Mouse (Mus musculus) liver, embryonic 12.5 days (tissue): ENCODE results near the gene Mark2. TPM values are rescaled to one million over a fixed set of nuclear protein-coding genes. Genes with fewer than 3 reads are reported as not detected.

ENCODE experiments used
- ATAC-seq: fragments of 200-750 bp; cut with Nextera tagmentation; 2 replicates; pipeline ENCODE4 v1.8.0; 2017; ENCODE audit warnings: moderate number of reproducible peaks, mild to moderate bottlenecking, moderate library complexity
- H3K27ac ChIP-seq: fragments of 300-500 bp; sonication (generic); 2 replicates; pipeline ENCODE4 v1.5.1; 2016; ENCODE audit warnings: mild to moderate bottlenecking
- H3K27me3 ChIP-seq: fragments of 300-500 bp; sonication (generic); replicated peaks from 2 replicates; pipeline ENCODE4 v1.6.1; 2016; ENCODE audit warnings: mild to moderate bottlenecking, moderate library complexity
- H3K36me3 ChIP-seq: fragments of 300-500 bp; sonication (generic); 2 replicates; pipeline ENCODE4 v1.6.1; 2016; ENCODE audit warnings: mild to moderate bottlenecking, moderate library complexity
- H3K4me1 ChIP-seq: fragments of 300-500 bp; sonication (generic); 2 replicates; pipeline ENCODE4 v1.6.1; 2016
- H3K4me2 ChIP-seq: fragments of 300-500 bp; sonication (generic); 2 replicates; pipeline ENCODE4 v1.6.1; 2016; ENCODE audit warnings: mild to moderate bottlenecking, moderate library complexity
- H3K4me3 ChIP-seq: fragments of 300-500 bp; sonication (generic); 2 replicates; pipeline ENCODE4 v1.5.1; 2016; ENCODE audit warnings: mild to moderate bottlenecking, moderate library complexity
- H3K9ac ChIP-seq: fragments of 300-500 bp; sonication (generic); 2 replicates; pipeline ENCODE4 v1.6.1; 2016; ENCODE audit warnings: mild to moderate bottlenecking, moderate library complexity
- H3K9me3 ChIP-seq: fragments of 300-500 bp; sonication (generic); replicated peaks from 2 replicates; pipeline ENCODE4 v1.6.1; 2016; ENCODE audit warnings: mild to moderate bottlenecking, moderate library complexity
- WGBS: fragments of 180-500 bp; shearing (Covaris S2); methylation state at CpG from one replicate; pipeline ENCODE4 v1.1.7; 2016; ENCODE audit not compliant: insufficient replicate concordance; 5-methylcytosine and 5-hydroxymethylcytosine counted together
- polyA plus RNA-seq: library from polyadenylated mRNA; unstranded; fragments of >200 nt; fragmentation: Nextera tagmentation; extraction: Ambion mirVana; gene quantifications from 2 replicates; pipeline ENCODE4 v1.2.1, GENCODE M21; 2016

Mark2 gene
- polyA plus RNA-seq, 1 experiment from 2014 or later: 41.3 TPM

DNA sequence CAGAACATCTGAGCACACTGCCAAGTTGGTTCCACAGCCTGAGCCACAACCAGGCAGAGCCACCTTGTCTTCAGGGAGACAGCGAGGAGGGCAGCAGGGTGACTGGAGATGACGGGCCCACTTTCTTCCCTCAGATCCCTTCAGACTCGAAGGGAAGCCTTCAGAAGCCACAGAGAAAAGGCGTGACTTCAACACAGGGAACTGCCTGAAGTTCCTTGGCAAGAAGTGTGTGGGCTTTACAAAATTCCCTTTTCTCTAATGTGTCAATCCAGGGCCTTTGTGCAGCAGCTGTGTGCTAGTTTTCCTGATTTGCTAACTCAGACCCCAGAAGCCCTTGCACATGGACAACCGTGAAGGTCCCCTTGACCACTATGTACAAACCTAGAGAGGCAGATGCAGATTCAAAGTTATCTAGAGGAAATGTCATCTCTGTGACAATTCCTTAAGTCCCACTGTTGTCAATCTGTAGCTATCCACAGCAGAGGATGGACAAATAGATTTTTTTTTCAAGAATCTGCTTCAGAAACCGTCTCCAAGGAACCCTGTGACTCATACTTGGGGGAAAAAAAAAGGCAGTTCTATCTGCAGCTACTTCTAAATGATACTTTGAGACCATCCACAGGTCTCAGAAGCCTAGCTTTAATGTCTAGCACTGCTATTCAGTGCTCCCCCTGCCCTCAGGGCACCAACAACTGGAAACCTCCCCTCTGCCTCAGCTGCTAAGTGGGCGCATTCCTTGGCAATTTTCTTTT is 49.5 kb downstream of the Mark2 start:
- Histone ChIP-seq H3K36me3 (peaks cover 33% of the 10 kb centered on the region), H3K27ac (no peak overlapping the region), H3K4me1 (peaks cover 74% of the 10 kb centered on the region), H3K9ac (no peak overlapping the region), H3K4me3 (no peak overlapping the region), H3K4me2 (no peak overlapping the region), H3K9me3 (no peaks in the 10 kb centered on the region), H3K27me3 (no peaks in the 10 kb centered on the region)
- ATAC-seq: no peak
- WGBS: 69% methylated on average over 7 of the region's 7 CpGs

DNA sequence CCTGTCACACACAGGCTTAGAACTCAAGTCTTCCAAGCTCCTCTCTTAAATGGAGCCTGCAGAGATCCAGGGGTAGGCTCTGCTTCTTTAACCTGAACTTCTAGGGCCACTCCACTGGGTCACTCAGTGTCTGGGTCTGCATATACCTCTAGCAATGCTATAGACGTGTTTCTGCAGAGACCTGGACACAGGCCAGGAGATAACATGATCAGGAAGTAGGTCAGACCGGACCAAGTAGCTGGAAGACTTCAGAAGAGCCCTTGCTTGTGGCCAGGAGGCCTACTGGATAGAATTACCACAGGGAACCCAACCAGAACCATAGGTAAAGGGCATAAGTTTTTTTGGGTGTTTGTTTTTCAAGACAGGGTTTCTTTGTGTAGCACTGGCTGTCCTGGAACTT is 51.9 kb downstream of the Mark2 start:
- H3K9me3 ChIP-seq: no peaks in the 10 kb centered on the region
- no peak for ATAC-seq
- no peak overlapping the region for H3K4me3 ChIP-seq
- peaks cover 52% of the 10 kb centered on the region for H3K4me1 ChIP-seq
- 51% methylated on average over 2 of the region's 2 CpGs for WGBS
- no peaks in the 10 kb centered on the region for H3K27me3 ChIP-seq
- no peak overlapping the region for H3K9ac ChIP-seq
- H3K36me3 ChIP-seq: peaks cover 57% of the 10 kb centered on the region
- no peak overlapping the region for H3K4me2 ChIP-seq
- no peak overlapping the region for H3K27ac ChIP-seq

DNA sequence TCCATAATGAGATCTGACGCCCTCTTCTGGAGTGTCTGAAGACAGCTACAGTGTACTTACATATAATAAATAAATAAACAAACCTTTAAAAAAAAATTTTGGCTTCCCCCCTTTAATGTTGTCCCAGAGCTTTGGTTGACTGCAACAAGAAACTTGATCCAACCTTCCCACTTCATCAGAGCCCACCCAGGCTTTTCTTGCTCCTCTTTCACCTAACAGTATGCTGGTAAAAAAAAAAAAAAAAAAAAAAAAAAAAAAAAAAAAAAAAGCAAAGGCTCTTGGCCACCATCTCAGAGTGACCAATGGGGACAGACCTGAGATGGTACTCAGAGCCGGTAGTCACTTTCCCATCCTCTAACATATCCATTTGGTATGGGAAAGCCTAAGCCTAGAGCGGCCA is 53.4 kb downstream of the Mark2 start:
- 72% methylated on average over 3 of the region's 3 CpGs for whole genome bisulfite sequencing
- H3K27me3 ChIP-seq: no peaks in the 10 kb centered on the region
- H3K36me3 ChIP-seq: peaks cover 72% of the 10 kb centered on the region
- no peaks in the 10 kb centered on the region for H3K9me3 ChIP-seq
- H3K9ac ChIP-seq: no peak overlapping the region
- no peak overlapping the region for H3K4me2 ChIP-seq
- H3K4me1 ChIP-seq: peaks cover 37% of the 10 kb centered on the region
- no peak overlapping the region for H3K27ac ChIP-seq
- H3K4me3 ChIP-seq: no peak overlapping the region
- ATAC-seq: no peak

DNA sequence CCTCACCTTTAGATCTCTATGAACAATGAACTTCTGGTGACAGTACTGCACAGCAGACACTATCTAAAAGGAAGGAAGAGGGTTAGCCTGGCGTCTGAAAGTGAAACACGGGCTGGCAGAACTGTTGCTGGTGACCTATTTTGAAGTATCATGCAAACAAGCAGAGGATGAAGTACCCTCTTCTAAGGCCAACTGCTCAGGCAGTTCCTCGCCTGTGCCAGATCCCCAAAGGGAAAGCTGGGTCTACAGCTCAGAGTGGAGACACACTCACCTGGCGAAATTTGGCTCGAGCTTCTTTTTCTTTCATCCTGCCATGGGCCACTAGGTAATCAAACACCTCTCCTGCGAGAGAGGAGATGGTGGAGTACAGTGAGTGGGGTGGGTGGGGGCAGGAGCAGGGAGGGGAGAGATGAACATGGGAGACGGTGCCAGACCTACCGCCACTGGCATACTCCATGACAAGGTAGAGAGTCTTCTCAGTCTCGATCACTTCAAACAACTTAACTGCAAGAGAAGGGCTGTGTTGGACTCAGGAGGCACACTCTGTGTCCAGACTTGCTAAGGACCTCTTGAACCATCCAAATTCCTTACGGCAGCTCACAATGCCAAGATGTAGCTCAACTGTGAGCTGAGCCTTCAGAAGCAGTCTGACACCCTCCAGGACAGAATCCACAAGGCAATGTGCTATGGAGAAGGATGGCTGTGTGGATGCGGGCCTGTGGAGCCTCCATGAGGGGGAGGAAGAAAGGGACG is 54.9 kb downstream of the Mark2 start:
- Histone ChIP-seq H3K9ac (no peak overlapping the region), H3K4me2 (no peak overlapping the region), H3K36me3 (peaks cover 87% of the 10 kb centered on the region), H3K27me3 (no peaks in the 10 kb centered on the region), H3K9me3 (no peaks in the 10 kb centered on the region), H3K4me3 (no peak overlapping the region), H3K27ac (no peak overlapping the region), H3K4me1 (peaks cover 22% of the 10 kb centered on the region)
- no peak for ATAC-seq
- WGBS: 77% methylated on average over 12 of the region's 12 CpGs

DNA sequence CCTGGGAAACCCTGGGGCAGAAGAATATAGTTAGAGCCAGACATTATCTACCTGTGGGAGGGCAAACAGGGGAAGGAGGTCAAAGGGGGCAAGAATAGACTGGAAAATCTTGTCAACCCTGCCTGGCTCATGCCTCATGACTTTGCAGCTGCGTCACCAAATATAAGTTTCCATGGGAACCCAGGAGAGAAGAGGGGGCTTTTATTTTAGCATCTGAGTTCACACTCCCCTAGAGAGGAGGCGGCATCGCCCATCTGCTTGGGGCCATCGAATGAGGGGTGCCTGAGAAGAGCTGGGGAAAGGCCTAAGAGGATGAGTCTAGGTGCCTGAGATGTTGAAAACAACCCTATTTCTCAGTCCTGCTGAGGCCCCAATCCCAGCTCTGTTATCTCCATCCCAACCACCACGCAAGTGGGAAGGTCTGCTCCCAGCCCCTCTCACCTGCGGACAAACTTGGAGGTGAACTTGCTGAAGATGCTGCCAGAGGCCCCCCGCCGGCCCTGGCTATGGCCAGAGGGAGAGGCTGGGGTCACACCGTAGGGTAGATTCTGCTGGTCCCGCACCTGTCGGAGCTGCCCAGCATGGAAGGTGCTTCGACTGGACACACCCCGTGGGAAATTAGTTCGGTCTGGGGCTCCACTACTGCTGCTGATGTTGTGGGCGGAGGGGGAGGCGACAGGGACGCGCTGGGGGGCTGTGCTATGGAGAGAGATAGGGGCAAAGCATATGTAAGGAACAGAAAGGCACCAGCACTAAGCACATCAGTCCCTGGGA is 60.9 kb downstream of the Mark2 start:
- 83% methylated on average over 18 of the region's 18 CpGs for WGBS
- no peak overlapping the region for H3K4me2 ChIP-seq
- H3K36me3 ChIP-seq: peaks cover 99% of the 10 kb centered on the region
- H3K9me3 ChIP-seq: no peaks in the 10 kb centered on the region
- ATAC-seq: no peak
- H3K27ac ChIP-seq: no peak overlapping the region
- no peaks in the 10 kb centered on the region for H3K27me3 ChIP-seq
- no peak overlapping the region for H3K9ac ChIP-seq
- no peak overlapping the region for H3K4me3 ChIP-seq
- H3K4me1 ChIP-seq: peaks cover 9% of the 10 kb centered on the region

DNA sequence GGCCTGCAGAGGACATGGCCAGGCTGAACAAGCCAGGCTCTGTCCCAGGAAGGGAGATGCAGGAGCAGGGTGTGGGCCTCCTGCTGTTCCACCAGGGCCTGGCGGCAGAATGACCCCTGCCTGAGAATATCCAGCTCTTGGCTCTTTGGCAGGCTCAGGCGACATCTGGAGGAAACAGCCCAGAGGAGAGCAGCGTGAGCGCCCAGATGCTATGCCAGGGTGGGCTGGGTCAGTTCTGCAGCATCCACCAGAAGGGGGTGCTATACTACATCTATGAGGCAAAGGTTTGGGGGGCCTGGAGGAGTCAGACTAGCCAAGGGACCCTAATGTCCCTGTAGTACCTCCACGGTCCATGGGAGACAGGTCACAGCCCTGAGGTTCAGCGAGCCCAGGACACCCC is 62.5 kb downstream of the Mark2 start:
- Histone ChIP-seq H3K4me3 (no peak overlapping the region), H3K27me3 (no peaks in the 10 kb centered on the region), H3K27ac (no peak overlapping the region), H3K4me2 (no peak overlapping the region), H3K4me1 (peaks cover 15% of the 10 kb centered on the region), H3K9me3 (no peaks in the 10 kb centered on the region), H3K36me3 (peaks cover 97% of the 10 kb centered on the region), H3K9ac (no peak overlapping the region)
- 66% methylated on average over 6 of the region's 6 CpGs for WGBS
- ATAC-seq: peak; percentile 8; the same call in 1 of the 2 replicates

DNA sequence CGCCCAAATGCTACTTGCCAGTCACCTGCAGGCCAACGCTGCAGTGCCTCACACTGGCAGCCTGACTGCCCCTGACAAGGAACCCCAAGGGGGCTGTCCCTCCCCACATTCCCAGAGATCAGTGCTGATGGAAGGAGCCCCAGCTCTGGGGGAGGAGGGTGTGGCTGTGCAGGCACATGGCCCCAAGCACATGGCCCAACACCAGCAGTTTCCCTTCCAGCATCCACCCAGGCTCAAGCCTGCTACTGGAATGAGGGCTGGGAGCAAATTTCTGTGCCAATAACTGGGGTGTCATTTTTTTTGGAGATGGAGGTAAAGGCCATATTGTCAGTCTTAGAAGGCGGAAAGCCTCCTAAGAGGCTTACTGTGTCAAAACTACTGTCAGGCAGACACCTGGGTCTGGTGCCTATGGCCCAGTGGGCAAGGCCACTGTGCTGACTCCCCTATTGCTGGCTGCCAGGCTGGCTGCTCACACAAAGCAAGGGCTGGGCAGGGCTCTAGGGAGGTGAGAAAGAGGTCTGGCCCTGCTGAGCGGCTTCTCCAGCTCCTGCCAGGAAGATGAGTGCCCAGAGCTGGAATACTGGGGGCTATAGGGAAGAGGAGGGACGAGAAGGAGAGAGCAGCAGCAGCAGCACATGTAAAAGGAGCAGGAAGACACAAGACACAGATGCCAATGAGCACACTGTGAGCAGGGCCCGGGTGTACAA is 63.3 kb downstream of the Mark2 start:
- no peak overlapping the region for H3K4me3 ChIP-seq
- H3K9ac ChIP-seq: no peak overlapping the region
- H3K27ac ChIP-seq: 0 out of 2 replicates have a peak overlapping the region, but pooled peaks have one; percentile 34
- WGBS: 71% methylated on average over 6 of the region's 6 CpGs
- peaks cover 97% of the 10 kb centered on the region for H3K36me3 ChIP-seq
- H3K9me3 ChIP-seq: no peaks in the 10 kb centered on the region
- no peak overlapping the region for H3K4me2 ChIP-seq
- no peaks in the 10 kb centered on the region for H3K27me3 ChIP-seq
- ATAC-seq: no peak
- H3K4me1 ChIP-seq: peaks cover 15% of the 10 kb centered on the region

DNA sequence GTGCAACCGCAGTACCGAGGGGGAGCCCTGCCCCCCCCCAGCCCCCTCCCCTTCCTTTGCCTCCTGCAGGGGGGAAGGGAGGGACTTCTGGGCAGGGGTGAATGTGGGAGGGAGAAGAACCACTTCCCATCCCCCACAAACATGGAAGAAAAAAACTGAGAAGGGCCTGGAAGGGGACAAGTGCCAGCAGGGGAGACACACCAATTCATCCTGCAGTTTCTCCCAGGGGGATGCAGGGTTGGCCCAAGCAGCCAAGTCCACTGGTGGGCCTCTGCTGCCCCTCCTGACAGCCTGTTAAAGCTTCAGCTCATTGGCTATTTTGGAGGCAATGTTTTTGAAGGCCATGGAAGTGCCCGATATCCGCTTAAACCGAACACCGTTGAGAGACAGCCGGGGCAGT is 64.9 kb downstream of the Mark2 start:
- 86% methylated on average over 5 of the region's 7 CpGs for WGBS
- peaks cover 15% of the 10 kb centered on the region for H3K4me1 ChIP-seq
- H3K27me3 ChIP-seq: no peaks in the 10 kb centered on the region
- H3K27ac ChIP-seq: no peak overlapping the region
- no peak overlapping the region for H3K4me2 ChIP-seq
- H3K4me3 ChIP-seq: no peak overlapping the region
- H3K9ac ChIP-seq: no peak overlapping the region
- H3K36me3 ChIP-seq: peaks cover 90% of the 10 kb centered on the region
- no peak for ATAC-seq
- no peaks in the 10 kb centered on the region for H3K9me3 ChIP-seq

DNA sequence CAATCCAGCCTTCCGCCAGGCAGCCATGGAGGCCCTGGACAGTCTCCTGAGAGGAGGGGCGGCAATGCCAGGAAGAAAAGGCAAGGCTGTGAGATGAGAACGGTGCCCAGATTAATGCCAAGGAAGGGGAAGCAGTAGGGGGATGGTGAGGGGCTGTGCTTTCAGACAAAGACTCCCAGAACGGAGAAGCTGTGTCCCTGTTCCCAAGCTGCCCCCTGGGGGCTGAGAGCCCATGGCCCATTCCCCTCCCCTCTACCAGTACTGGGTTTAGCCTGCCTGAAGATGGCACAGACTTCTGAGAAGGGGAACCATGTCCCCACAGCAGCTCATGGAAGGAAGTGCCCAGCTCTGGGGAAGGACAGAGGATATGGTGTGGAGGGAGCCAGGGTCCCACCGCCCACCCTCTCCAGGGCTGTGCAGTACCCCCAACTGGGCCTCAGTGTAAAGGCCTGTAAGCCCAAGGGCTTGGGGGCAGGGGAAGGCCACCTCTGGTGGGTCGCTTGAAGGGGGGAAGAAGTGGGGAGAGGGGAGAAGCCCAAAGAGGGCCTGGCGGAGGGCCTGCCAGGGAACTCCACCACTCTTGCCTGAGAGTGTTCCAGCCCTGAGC is 65.5 kb downstream of the Mark2 start:
- Histone ChIP-seq H3K9me3 (no peaks in the 10 kb centered on the region), H3K4me1 (peaks cover 15% of the 10 kb centered on the region), H3K4me3 (no peak overlapping the region), H3K27ac (0 out of 2 replicates have a peak overlapping the region, but pooled peaks have one; percentile 1), H3K9ac (no peak overlapping the region), H3K36me3 (peaks cover 89% of the 10 kb centered on the region), H3K27me3 (no peaks in the 10 kb centered on the region), H3K4me2 (no peak overlapping the region)
- ATAC-seq: no peak
- WGBS: 73% methylated on average over 7 of the region's 7 CpGs

DNA sequence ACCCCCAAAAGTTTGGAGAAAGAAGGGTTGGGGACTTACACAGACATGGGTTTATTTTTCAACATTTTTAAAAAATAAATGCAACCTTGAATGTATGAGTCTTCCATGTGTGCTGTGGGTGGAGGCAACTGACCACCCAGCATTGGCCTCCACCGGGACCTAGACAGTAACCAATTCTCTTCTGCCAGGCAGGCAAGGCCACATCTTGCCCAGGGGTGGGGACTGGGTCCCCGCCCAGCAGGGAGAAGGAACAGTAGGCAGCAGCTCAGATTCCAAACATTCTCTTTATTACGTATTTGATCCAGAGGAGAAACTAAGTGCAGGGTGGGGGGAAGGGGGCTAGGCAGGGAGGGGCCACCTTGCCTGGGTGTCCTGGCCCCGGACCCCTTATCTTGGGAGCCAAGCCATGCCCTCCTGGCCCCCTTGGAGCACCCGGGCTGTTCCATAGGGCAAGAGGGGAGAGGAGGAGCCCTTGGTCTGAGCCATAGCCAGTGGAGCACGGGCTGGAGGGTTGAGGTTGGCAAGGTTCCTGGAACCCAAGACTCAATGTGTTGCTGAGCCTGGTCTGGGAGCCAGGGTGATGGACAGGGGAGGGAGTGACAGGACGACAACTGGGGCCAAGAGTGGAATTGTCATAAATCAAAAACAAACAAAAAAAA is 66.4 kb downstream of the Mark2 start:
- H3K4me1 ChIP-seq: peaks cover 15% of the 10 kb centered on the region
- no peak overlapping the region for H3K4me2 ChIP-seq
- H3K27ac ChIP-seq: no peak overlapping the region
- no peak overlapping the region for H3K4me3 ChIP-seq
- H3K27me3 ChIP-seq: no peaks in the 10 kb centered on the region
- no peak overlapping the region for H3K9ac ChIP-seq
- WGBS: 57% methylated on average over 7 of the region's 7 CpGs
- no peak for ATAC-seq
- no peaks in the 10 kb centered on the region for H3K9me3 ChIP-seq
- peaks cover 88% of the 10 kb centered on the region for H3K36me3 ChIP-seq
